Mouse (Mus musculus): ENCODE data around the gene Gm20695. TPM values are rescaled to one million over a fixed set of nuclear protein-coding genes. Genes with fewer than 3 reads are reported as not detected.

Gm20695 gene
- polyA plus RNA-seq, 1 experiment from 2014 or later = 1.5 TPM

GRCm38 (mm10) chr16:3896046-3896445 is 11.6 kb downstream of the Gm20695 start:
- Histone ChIP-seq H3K4me1 (peaks cover 16% of the 10 kb centered on the region), H3K4me2 (no peak overlapping the region), H3K9ac (no peak overlapping the region), H3K27ac (replicated peaks) (peak overlapping the region; percentile 77; the same call in 1 of the 2 replicates), H3K4me3 (no peak overlapping the region), H3K36me3 (peaks cover 61% of the 10 kb centered on the region), H3K27me3 (replicated peaks) (no peaks in the 10 kb centered on the region), H3K9me3 (no peaks in the 10 kb centered on the region)
- 81% methylated on average over 6 of the region's 6 CpGs for WGBS
- no peak for ATAC-seq (ENCODE audit: extremely low read depth, insufficient number of reproducible peaks, low FRiP score, low TSS enrichment)

- WGBS = 77% methylated on average over 1 of the region's 1 CpGs
- no peaks in the 10 kb centered on the region for H3K27me3 ChIP-seq (replicated peaks)
Observed at GRCm38 (mm10) chr16:3896553-3896952, 12.1 kb downstream of the Gm20695 start.

GRCm38 (mm10) chr16:3907471-3907870 is 23.0 kb downstream of the Gm20695 start:
- no peak for ATAC-seq (ENCODE audit: extremely low read depth, insufficient number of reproducible peaks, low FRiP score, low TSS enrichment)
- H3K4me3 ChIP-seq = peak overlapping the region; percentile 74; the same call in 1 of the 2 replicates
- H3K27ac ChIP-seq (replicated peaks) = no peak overlapping the region
- H3K9me3 ChIP-seq = no peaks in the 10 kb centered on the region
- no peak overlapping the region for H3K9ac ChIP-seq
- H3K4me1 ChIP-seq = peaks cover 12% of the 10 kb centered on the region
- H3K27me3 ChIP-seq (replicated peaks) = no peaks in the 10 kb centered on the region
- no peak overlapping the region; the same call in 1 of the 2 replicates for H3K4me2 ChIP-seq
- peaks cover 56% of the 10 kb centered on the region for H3K36me3 ChIP-seq
- WGBS = 69% methylated on average over 2 of the region's 2 CpGs

More at GRCm38 (mm10) chr16:3896553-3896952, 12.1 kb downstream of the Gm20695 start:
- H3K9ac ChIP-seq = no peak overlapping the region
- peaks cover 16% of the 10 kb centered on the region for H3K4me1 ChIP-seq
- peaks cover 66% of the 10 kb centered on the region for H3K36me3 ChIP-seq
- H3K9me3 ChIP-seq = no peaks in the 10 kb centered on the region
- H3K27ac ChIP-seq (replicated peaks) = no peak overlapping the region
- ATAC-seq (ENCODE audit: extremely low read depth, insufficient number of reproducible peaks, low FRiP score, low TSS enrichment) = no peak
- no peak overlapping the region for H3K4me3 ChIP-seq
- H3K4me2 ChIP-seq = no peak overlapping the region

- Histone ChIP-seq H3K4me2 (peak within 1 kb of the TSS; percentile 88), H3K4me1 (peaks cover 12% of the 10 kb centered on the region), H3K9ac (peak within 1 kb of the TSS; percentile 92), H3K4me3 (peak within 1 kb of the TSS; percentile 74), H3K27me3 (replicated peaks) (no peaks in the 10 kb centered on the region), H3K27ac (replicated peaks) (peak within 1 kb of the TSS; percentile 73), H3K9me3 (no peaks in the 10 kb centered on the region), H3K36me3 (peaks cover 56% of the 10 kb centered on the region)
- WGBS = under 1% methylated on average over 33 of the region's 33 CpGs
- ATAC-seq (ENCODE audit: extremely low read depth, insufficient number of reproducible peaks, low FRiP score, low TSS enrichment) = peak; percentile 90
Observed at GRCm38 (mm10) chr16:3908537-3909111, 24.2 kb downstream of the Gm20695 start, which contains the start of the genes 1700037C18Rik and Cluap1. 1700037C18Rik (minus strand) TSS chr16:3908689. Cluap1 (plus strand) TSS chr16:3908801.

- ATAC-seq (ENCODE audit: extremely low read depth, insufficient number of reproducible peaks, low FRiP score, low TSS enrichment) = no peak
- peaks cover 56% of the 10 kb centered on the region for H3K36me3 ChIP-seq
- peak overlapping the region; percentile 88 for H3K4me2 ChIP-seq
- H3K4me1 ChIP-seq = peaks cover 12% of the 10 kb centered on the region
- H3K9me3 ChIP-seq = no peaks in the 10 kb centered on the region
- H3K27ac ChIP-seq (replicated peaks) = peak overlapping the region; percentile 73
- no peaks in the 10 kb centered on the region for H3K27me3 ChIP-seq (replicated peaks)
- WGBS = 8% methylated on average over 20 of the region's 20 CpGs
- H3K4me3 ChIP-seq = peak overlapping the region; percentile 74
- peak overlapping the region; percentile 92 for H3K9ac ChIP-seq
Observed at GRCm38 (mm10) chr16:3909118-3909517, 24.7 kb downstream of the Gm20695 start.

- WGBS = 85% methylated on average over 2 of the region's 2 CpGs
- no peak for ATAC-seq (ENCODE audit: extremely low read depth, insufficient number of reproducible peaks, low FRiP score, low TSS enrichment)
- Histone ChIP-seq H3K4me2 (no peak overlapping the region), H3K27ac (replicated peaks) (no peak overlapping the region), H3K9me3 (no peaks in the 10 kb centered on the region), H3K27me3 (replicated peaks) (no peaks in the 10 kb centered on the region), H3K4me3 (no peak overlapping the region), H3K4me1 (no peaks in the 10 kb centered on the region), H3K9ac (no peak overlapping the region), H3K36me3 (peaks cover 82% of the 10 kb centered on the region)
Observed at GRCm38 (mm10) chr16:3920756-3921155, 36.3 kb downstream of the Gm20695 start.

- Histone ChIP-seq H3K9me3 (no peaks in the 10 kb centered on the region), H3K27ac (replicated peaks) (no peak overlapping the region), H3K27me3 (replicated peaks) (no peaks in the 10 kb centered on the region), H3K4me1 (no peaks in the 10 kb centered on the region), H3K9ac (no peak overlapping the region), H3K4me3 (no peak overlapping the region), H3K4me2 (no peak overlapping the region), H3K36me3 (peaks cover 81% of the 10 kb centered on the region)
- no peak for ATAC-seq (ENCODE audit: extremely low read depth, insufficient number of reproducible peaks, low FRiP score, low TSS enrichment)
- WGBS = 76% methylated on average over 3 of the region's 3 CpGs
Observed at GRCm38 (mm10) chr16:3923515-3923914, 39.1 kb downstream of the Gm20695 start.

- Histone ChIP-seq H3K9ac (no peak overlapping the region), H3K4me1 (no peaks in the 10 kb centered on the region), H3K4me3 (no peak overlapping the region), H3K9me3 (no peaks in the 10 kb centered on the region), H3K27me3 (replicated peaks) (no peaks in the 10 kb centered on the region), H3K27ac (replicated peaks) (no peak overlapping the region), H3K4me2 (no peak overlapping the region), H3K36me3 (peaks cover 79% of the 10 kb centered on the region)
- 81% methylated on average over 4 of the region's 4 CpGs for WGBS
- no peak for ATAC-seq (ENCODE audit: extremely low read depth, insufficient number of reproducible peaks, low FRiP score, low TSS enrichment)
Observed at GRCm38 (mm10) chr16:3923966-3924365, 39.5 kb downstream of the Gm20695 start.

GRCm38 (mm10) chr16:3928582-3928981 is 44.1 kb downstream of the Gm20695 start:
- Histone ChIP-seq H3K4me2 (no peak overlapping the region), H3K4me1 (no peaks in the 10 kb centered on the region), H3K9ac (no peak overlapping the region), H3K4me3 (no peak overlapping the region), H3K27me3 (replicated peaks) (no peaks in the 10 kb centered on the region), H3K36me3 (peaks cover 81% of the 10 kb centered on the region), H3K27ac (replicated peaks) (no peak overlapping the region), H3K9me3 (no peaks in the 10 kb centered on the region)
- 56% methylated on average over 1 of the region's 1 CpGs for WGBS
- no peak for ATAC-seq (ENCODE audit: extremely low read depth, insufficient number of reproducible peaks, low FRiP score, low TSS enrichment)

- no peak for ATAC-seq (ENCODE audit: extremely low read depth, insufficient number of reproducible peaks, low FRiP score, low TSS enrichment)
- H3K27ac ChIP-seq (replicated peaks) = no peak overlapping the region
Observed at GRCm38 (mm10) chr16:3929151-3929550, 44.7 kb downstream of the Gm20695 start.

GRCm38 (mm10) chr16:3933536-3933935 is 49.1 kb downstream of the Gm20695 start:
- Histone ChIP-seq H3K4me1 (no peaks in the 10 kb centered on the region), H3K27me3 (replicated peaks) (no peaks in the 10 kb centered on the region), H3K36me3 (peaks cover 89% of the 10 kb centered on the region), H3K27ac (replicated peaks) (no peak overlapping the region), H3K9ac (no peak overlapping the region), H3K9me3 (no peaks in the 10 kb centered on the region), H3K4me3 (no peak overlapping the region), H3K4me2 (no peak overlapping the region)
- no peak for ATAC-seq (ENCODE audit: extremely low read depth, insufficient number of reproducible peaks, low FRiP score, low TSS enrichment)
- 87% methylated on average over 6 of the region's 6 CpGs for WGBS

More at GRCm38 (mm10) chr16:3929151-3929550, 44.7 kb downstream of the Gm20695 start:
- H3K36me3 ChIP-seq = peaks cover 81% of the 10 kb centered on the region
- H3K4me2 ChIP-seq = no peak overlapping the region
- no peak overlapping the region for H3K9ac ChIP-seq
- no peaks in the 10 kb centered on the region for H3K9me3 ChIP-seq
- 68% methylated on average over 7 of the region's 7 CpGs for WGBS
- H3K27me3 ChIP-seq (replicated peaks) = no peaks in the 10 kb centered on the region
- H3K4me3 ChIP-seq = no peak overlapping the region
- no peaks in the 10 kb centered on the region for H3K4me1 ChIP-seq

GRCm38 (mm10) chr16:3934091-3934490 is 49.6 kb downstream of the Gm20695 start:
- 84% methylated on average over 1 of the region's 1 CpGs for WGBS
- no peak for ATAC-seq (ENCODE audit: extremely low read depth, insufficient number of reproducible peaks, low FRiP score, low TSS enrichment)

More at GRCm38 (mm10) chr16:3934091-3934490, 49.6 kb downstream of the Gm20695 start:
- H3K4me2 ChIP-seq = no peak overlapping the region
- peaks cover 91% of the 10 kb centered on the region for H3K36me3 ChIP-seq
- H3K27me3 ChIP-seq (replicated peaks) = no peaks in the 10 kb centered on the region
- H3K27ac ChIP-seq (replicated peaks) = no peak overlapping the region
- no peaks in the 10 kb centered on the region for H3K4me1 ChIP-seq
- H3K9ac ChIP-seq = no peak overlapping the region
- no peak overlapping the region for H3K4me3 ChIP-seq
- no peaks in the 10 kb centered on the region for H3K9me3 ChIP-seq
